Comparison of ENCODE assay signal across 13 mouse cellular contexts in the genomic region with DNA sequence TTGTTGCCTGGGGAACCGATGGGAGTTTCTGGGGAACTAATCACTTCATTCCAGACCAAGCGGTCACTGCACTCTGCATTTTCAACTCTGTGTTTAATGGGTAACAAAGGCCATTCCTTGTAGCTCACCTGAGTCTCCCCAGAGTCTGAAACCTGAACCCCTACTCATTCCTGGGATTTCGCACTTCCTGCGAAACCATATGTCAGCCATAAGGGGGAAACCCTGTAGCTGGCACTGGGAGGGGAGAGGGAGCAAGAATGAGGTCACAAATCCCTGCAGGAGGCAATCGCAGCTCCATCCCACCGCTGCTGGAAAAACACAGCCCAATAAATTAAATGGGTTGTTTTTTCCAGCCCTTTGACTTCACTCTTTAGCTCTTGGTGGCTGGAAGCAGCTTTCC. TPM values are rescaled to one million over a fixed set of nuclear protein-coding genes. Genes with fewer than 3 reads are reported as not detected.
A peak's percentile ranks its signal among the peaks of the same experiment; 100 is the strongest.
DNase-seq lines count a peak whose midpoint lies in the region; ATAC-seq and TF ChIP-seq lines count a peak whose summit lies in the region.
"Had no signal": no experiment of that assay in that cellular context is flagged by ENCODE, and none has a peak within 500 bp of the region (broad histone marks: within the 10 kb centered on the region; RNA-seq: fewer than 3 reads in every experiment).

No protein-coding gene starts in this region.

- no peak overlapping the region for H3K4me3 ChIP-seq in lung, embryonic 16.5 days (ENCODE audit: low read length)
- H3K4me3 ChIP-seq in lung, postnatal 0 days (ENCODE audit: low read depth, low read length): no peak overlapping the region
- no peak overlapping the region for H3K4me3 ChIP-seq in embryonic facial prominence, embryonic 10.5 days
- H3K4me3 ChIP-seq in kidney, embryonic 15.5 days (replicated peaks): no peak overlapping the region
- no peak overlapping the region for H3K4me3 ChIP-seq in stomach, embryonic 15.5 days (replicated peaks)
- H3K4me3 ChIP-seq: erythroblast, embryonic 14.5 days had no signal

- 34% methylated on average over 6 of the region's 6 CpGs for WGBS in lung, embryonic 16.5 days
- WGBS in lung, postnatal 0 days: 39% methylated on average over 6 of the region's 6 CpGs
- 21% methylated on average over 6 of the region's 6 CpGs for WGBS in embryonic facial prominence, embryonic 10.5 days
- 10% methylated on average over 6 of the region's 6 CpGs for WGBS in kidney, embryonic 15.5 days
- 25% methylated on average over 6 of the region's 6 CpGs for WGBS in stomach, embryonic 15.5 days

- 0 out of 2 replicates have a peak overlapping the region, but pooled peaks have one; percentile 7 for H3K27ac ChIP-seq in lung, embryonic 16.5 days (ENCODE audit: low read length)
- no peak overlapping the region for H3K27ac ChIP-seq in lung, postnatal 0 days (ENCODE audit: low read length)
- H3K27ac ChIP-seq in embryonic facial prominence, embryonic 10.5 days (replicated peaks): peak overlapping the region; percentile 74
- peak overlapping the region; percentile 72 for H3K27ac ChIP-seq in kidney, embryonic 15.5 days
- peak overlapping the region; percentile 81 for H3K27ac ChIP-seq in stomach, embryonic 15.5 days
- H3K27ac ChIP-seq: hindbrain, embryonic 14.5 days had no signal

- TF ChIP-seq EP300 in lung, postnatal 0 days (IDR thresholded peaks at IDR 0.05): no peak

- H3K4me2 ChIP-seq in lung, embryonic 16.5 days (ENCODE audit: low read depth, low read length): no peak overlapping the region
- no peak overlapping the region for H3K4me2 ChIP-seq in lung, postnatal 0 days (replicated peaks; ENCODE audit: low read depth, low read length)
- H3K4me2 ChIP-seq in kidney, embryonic 15.5 days: peak overlapping the region; percentile 17; the same call in 1 of the 2 replicates
- H3K4me2 ChIP-seq in stomach, embryonic 15.5 days: no peak overlapping the region
- H3K4me2 ChIP-seq: hindbrain, embryonic 14.5 days; midbrain, embryonic 11.5 days had no signal

- TF ChIP-seq CTCF in lung, postnatal 0 days (IDR thresholded peaks at IDR 0.05): no peak

- no peaks in the 10 kb centered on the region for H3K9me3 ChIP-seq in lung, embryonic 16.5 days (ENCODE audit: control insufficient read depth, low read length)
- H3K9me3 ChIP-seq in lung, postnatal 0 days (ENCODE audit: low read length): no peaks in the 10 kb centered on the region
- H3K9me3 ChIP-seq in embryonic facial prominence, embryonic 10.5 days: peaks cover 5% of the 10 kb centered on the region; the same call in 1 of the 2 replicates
- no peaks in the 10 kb centered on the region for H3K9me3 ChIP-seq in kidney, embryonic 15.5 days (replicated peaks)
- no peaks in the 10 kb centered on the region for H3K9me3 ChIP-seq in stomach, embryonic 15.5 days

- H3K27me3 ChIP-seq in lung, embryonic 16.5 days (ENCODE audit: control insufficient read depth, insufficient read depth, low read depth, low read length): no peaks in the 10 kb centered on the region
- no peaks in the 10 kb centered on the region for H3K27me3 ChIP-seq in lung, postnatal 0 days (replicated peaks; ENCODE audit: insufficient read depth, low read length)
- H3K27me3 ChIP-seq in embryonic facial prominence, embryonic 10.5 days (replicated peaks; ENCODE audit: low read depth, poor library complexity, severe bottlenecking): no peaks in the 10 kb centered on the region
- H3K27me3 ChIP-seq in kidney, embryonic 15.5 days: no peaks in the 10 kb centered on the region
- H3K27me3 ChIP-seq in stomach, embryonic 15.5 days (replicated peaks): no peaks in the 10 kb centered on the region

- peaks cover 62% of the 10 kb centered on the region for H3K4me1 ChIP-seq in lung, embryonic 16.5 days (replicated peaks; ENCODE audit: control insufficient read depth, insufficient read depth, low read length)
- peaks cover 8% of the 10 kb centered on the region; the same call in 1 of the 2 replicates for H3K4me1 ChIP-seq in lung, postnatal 0 days (ENCODE audit: insufficient read depth, low read depth, low read length)
- peaks cover 65% of the 10 kb centered on the region for H3K4me1 ChIP-seq in embryonic facial prominence, embryonic 10.5 days
- H3K4me1 ChIP-seq in kidney, embryonic 15.5 days: peaks cover 67% of the 10 kb centered on the region
- peaks cover 33% of the 10 kb centered on the region for H3K4me1 ChIP-seq in stomach, embryonic 15.5 days

- no peaks in the 10 kb centered on the region for H3K36me3 ChIP-seq in lung, embryonic 16.5 days (ENCODE audit: control insufficient read depth, insufficient read depth, low read length)
- no peaks in the 10 kb centered on the region for H3K36me3 ChIP-seq in lung, postnatal 0 days (ENCODE audit: insufficient read depth, low read length)
- H3K36me3 ChIP-seq in embryonic facial prominence, embryonic 10.5 days (replicated peaks): no peaks in the 10 kb centered on the region
- no peaks in the 10 kb centered on the region for H3K36me3 ChIP-seq in kidney, embryonic 15.5 days
- H3K36me3 ChIP-seq in stomach, embryonic 15.5 days: no peaks in the 10 kb centered on the region

- H3K9ac ChIP-seq in lung, embryonic 16.5 days (ENCODE audit: low read length): no peak overlapping the region
- no peak overlapping the region for H3K9ac ChIP-seq in lung, postnatal 0 days (replicated peaks; ENCODE audit: low read depth)
- no peak overlapping the region for H3K9ac ChIP-seq in kidney, embryonic 15.5 days
- no peak overlapping the region for H3K9ac ChIP-seq in stomach, embryonic 15.5 days
- H3K9ac ChIP-seq: hindbrain, embryonic 14.5 days had no signal

- ATAC-seq in lung, embryonic 16.5 days (ENCODE audit: low read depth): no peak
- ATAC-seq in lung, postnatal 0 days: no peak
- peak; percentile 17; the same call in 1 of the 2 replicates for ATAC-seq in kidney, embryonic 15.5 days (replicated peaks; ENCODE audit: low FRiP score)
- peak; percentile 33 for ATAC-seq in stomach, embryonic 15.5 days (ENCODE audit: insufficient read depth, low FRiP score, low read depth)

- DNase-seq in lung, postnatal 0 days (ENCODE audit: low spot score): no peak
- DNase-seq in embryonic facial prominence, embryonic 10.5 days (ENCODE audit: low spot score): peak; percentile 76
- no peak for DNase-seq in left cerebral cortex, postnatal 10 days (ENCODE audit: extremely low spot score in 1 of 2, low spot score in 2 of 2)
- no peak for DNase-seq in right cerebral cortex, postnatal 25 days
- DNase-seq in ovary, postnatal 10 days (ENCODE audit: low spot score): no peak
- DNase-seq: adrenal gland, postnatal 36 days; liver had no signal

- intact Hi-C loops in left cerebral cortex, postnatal 10 days (cut with DNase I): no loop called here

RNA-seq across cellular contexts. Expression of gene Xpnpep1, which starts 40.9 kb away (rescaled TPM):
- 148 and 169 TPM in 2 replicates for polyA plus RNA-seq in lung, embryonic 16.5 days (2015; fragmentation: Nextera tagmentation; extraction: Ambion mirVana)
- polyA plus RNA-seq in lung, postnatal 0 days (2015; fragmentation: Nextera tagmentation; extraction: Ambion mirVana): 109 and 112 TPM in 2 replicates
- 158 and 159 TPM in 2 replicates for polyA plus RNA-seq in embryonic facial prominence, embryonic 10.5 days (2016; fragmentation: Nextera tagmentation; extraction: Ambion mirVana)
- 148 and 168 TPM in 2 replicates for polyA plus RNA-seq in kidney, embryonic 15.5 days (2015; fragmentation: Nextera tagmentation; extraction: Ambion mirVana)
- 130 and 151 TPM in 2 replicates for polyA plus RNA-seq in stomach, embryonic 15.5 days (2015; fragmentation: Nextera tagmentation; extraction: Ambion mirVana)
- total RNA-seq in left cerebral cortex, postnatal 10 days (2021): 100 to 1,000 TPM; 108 to 113 TPM

RNA-seq across cellular contexts. Expression of gene Add3, which starts 59.3 kb away (rescaled TPM):
- polyA plus RNA-seq in lung, embryonic 16.5 days (2015; fragmentation: Nextera tagmentation; extraction: Ambion mirVana): 91.3 and 101 TPM in 2 replicates
- 92.9 and 100 TPM in 2 replicates for polyA plus RNA-seq in lung, postnatal 0 days (2015; fragmentation: Nextera tagmentation; extraction: Ambion mirVana)
- 61.7 and 67.2 TPM in 2 replicates for polyA plus RNA-seq in embryonic facial prominence, embryonic 10.5 days (2016; fragmentation: Nextera tagmentation; extraction: Ambion mirVana)
- polyA plus RNA-seq in kidney, embryonic 15.5 days (2015; fragmentation: Nextera tagmentation; extraction: Ambion mirVana): 80.1 and 85.6 TPM in 2 replicates
- polyA plus RNA-seq in stomach, embryonic 15.5 days (2015; fragmentation: Nextera tagmentation; extraction: Ambion mirVana): 89.0 and 96.1 TPM in 2 replicates
- total RNA-seq in left cerebral cortex, postnatal 10 days (2021): 100 to 1,000 TPM; 113 to 114 TPM

Comparison
In these comparisons a context has a peak if more than half of its experiments do, and no peak if none do; other contexts are left out.
1. ATAC-seq: peak in kidney, embryonic 15.5 days (single experiment) and stomach, embryonic 15.5 days (single experiment); none in lung, embryonic 16.5 days (single experiment) and lung, postnatal 0 days (single experiment).